Mouse (Mus musculus) intestine, embryonic 14.5 days (tissue): ENCODE measurements at regions not wholly inside any gene's neighbourhood (a gene's known extent, or its start where the extent isn't known, plus 50 kb on each side); places are given as distances from the start of the nearest gene placed in this dataset.

Experiments used
- ATAC-seq: fragments of 200-750 bp; cut with Nextera tagmentation; replicated peaks from 2 replicates; pipeline ENCODE4 v1.8.0; 2017; ENCODE audit warnings: low read depth, moderate number of reproducible peaks, moderate TSS enrichment, moderate library complexity; ENCODE audit not compliant: low FRiP score, low TSS enrichment
- DNase-seq: peaks from one replicate; pipeline ENCODE4 v3.0.0-alpha.2; 2018; ENCODE audit warnings: low spot score
- H3K27ac ChIP-seq: fragments of 300-500 bp; sonication (generic); 2 replicates; pipeline ENCODE4 v1.5.1; 2014; ENCODE audit warnings: low read depth, mild to moderate bottlenecking, control low read depth
- H3K27me3 ChIP-seq: fragments of 300-500 bp; sonication (generic); replicated peaks from 2 replicates; pipeline ENCODE4 v1.6.1; 2014; ENCODE audit warnings: low read length, control low read depth; ENCODE audit not compliant: control insufficient read depth, insufficient read depth
- H3K36me3 ChIP-seq: fragments of 300-500 bp; sonication (generic); 2 replicates; pipeline ENCODE4 v1.6.1; 2014; ENCODE audit warnings: low read length, control low read depth; ENCODE audit not compliant: control insufficient read depth, insufficient read depth
- H3K4me1 ChIP-seq: fragments of 300-500 bp; sonication (generic); replicated peaks from 2 replicates; pipeline ENCODE4 v1.6.1; 2014; ENCODE audit warnings: low read length, control low read depth, mixed read lengths; ENCODE audit not compliant: control insufficient read depth, insufficient read depth
- H3K4me2 ChIP-seq: fragments of 300-500 bp; sonication (generic); 2 replicates; pipeline ENCODE4 v1.6.1; 2014; ENCODE audit warnings: low read length
- H3K4me3 ChIP-seq: fragments of 300-500 bp; sonication (generic); 2 replicates; pipeline ENCODE4 v1.5.1; 2014; ENCODE audit warnings: low read depth, low read length, control low read depth, mixed read lengths
- H3K9ac ChIP-seq: fragments of 300-500 bp; sonication (generic); 2 replicates; pipeline ENCODE4 v1.6.1; 2014; ENCODE audit warnings: mild to moderate bottlenecking, low read length
- H3K9me3 ChIP-seq: fragments of 300-500 bp; sonication (generic); 2 replicates; pipeline ENCODE4 v1.6.1; 2016; ENCODE audit warnings: low read length, control low read depth; ENCODE audit not compliant: control insufficient read depth
- WGBS: fragments of 180-500 bp; shearing (Covaris S2); extraction: QIAGEN DNeasy Blood & Tissue Kit; methylation state at CpG from one replicate; pipeline ENCODE4 v1.1.7; 2014; 5-methylcytosine and 5-hydroxymethylcytosine counted together

DNA sequence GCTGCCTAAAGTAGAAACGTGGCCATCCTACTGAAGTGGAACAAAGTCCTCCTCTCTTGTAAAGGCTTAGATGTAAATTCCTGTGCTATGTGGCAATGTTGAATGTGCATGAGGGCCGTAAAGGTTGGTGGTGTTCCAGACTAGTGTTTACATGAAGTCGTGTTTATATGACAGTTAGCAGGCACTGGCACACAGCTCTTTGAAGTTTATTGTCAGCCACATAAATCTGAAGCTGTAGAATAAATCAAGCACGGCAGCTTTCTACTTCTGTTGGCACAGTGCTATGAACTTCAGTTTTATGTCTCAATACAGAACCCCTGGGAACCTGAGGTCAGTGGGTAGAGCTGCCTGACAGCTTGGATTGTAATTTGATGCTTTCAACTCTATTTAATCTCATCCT lies 81.1 kb upstream of the Abi3bp start:
- Histone ChIP-seq H3K4me1 (peaks cover 3% of the 10 kb centered on the region; the same call in 1 of the 2 replicates), H3K36me3 (no peaks in the 10 kb centered on the region), H3K27ac (peak overlapping the region; percentile 33; the same call in 1 of the 2 replicates), H3K27me3 (no peaks in the 10 kb centered on the region), H3K4me2 (no peak overlapping the region), H3K9ac (no peak overlapping the region), H3K4me3 (no peak overlapping the region), H3K9me3 (no peaks in the 10 kb centered on the region)
- 13% methylated on average over 4 of the region's 4 CpGs for WGBS
- ATAC-seq (0 out of 2 replicates have a peak, but pooled peaks have one; percentile 23), DNase-seq (no peak)

DNA sequence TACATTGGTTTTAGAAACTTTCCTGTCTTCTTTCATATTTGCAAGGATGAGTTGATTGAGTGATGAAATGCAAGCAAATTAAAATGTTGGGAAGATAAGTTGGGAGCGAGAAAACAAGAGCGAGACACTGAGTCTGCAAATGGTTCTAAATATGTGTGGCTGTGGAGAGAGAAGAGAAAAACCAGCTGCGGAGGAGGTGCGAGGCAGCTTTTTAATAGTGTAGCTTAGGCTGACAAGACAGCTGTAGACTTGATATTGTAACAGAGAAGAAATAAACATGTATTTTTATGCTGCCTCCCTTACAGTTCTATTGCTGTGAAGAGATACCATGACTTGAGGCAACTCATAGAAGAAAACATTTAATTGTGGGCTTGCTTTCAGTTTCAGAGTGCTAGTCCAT lies 78.1 kb upstream of the Abi3bp start:
- Histone ChIP-seq H3K9me3 (no peaks in the 10 kb centered on the region), H3K4me3 (no peak overlapping the region), H3K27ac (no peak overlapping the region), H3K9ac (no peak overlapping the region), H3K4me1 (peaks cover 3% of the 10 kb centered on the region; the same call in 1 of the 2 replicates), H3K4me2 (no peak overlapping the region), H3K27me3 (no peaks in the 10 kb centered on the region), H3K36me3 (no peaks in the 10 kb centered on the region)
- WGBS, result 93% methylated on average over 4 of the region's 4 CpGs
- DNase-seq (no peak), ATAC-seq (no peak)

DNA sequence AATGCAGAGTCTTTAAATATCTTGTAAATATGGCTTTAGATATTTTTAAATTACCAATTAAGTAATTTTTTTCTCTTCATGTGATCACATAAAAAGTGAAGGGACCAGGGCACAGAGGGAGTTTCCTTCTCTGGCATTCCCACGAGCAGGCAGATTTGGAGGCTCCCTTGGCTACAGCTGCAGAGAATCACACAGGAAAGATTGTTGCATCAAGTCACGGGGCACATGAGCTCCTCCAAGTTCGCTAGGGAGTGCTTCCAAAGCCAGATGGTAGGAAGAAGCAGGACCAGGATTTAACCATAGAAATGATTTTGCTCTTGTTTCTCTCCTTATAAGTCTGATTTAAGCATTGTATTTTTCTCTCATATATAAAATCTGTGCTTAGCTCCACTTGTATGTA lies 53.9 kb upstream of the Abi3bp start:
- ATAC-seq, result no peak
- no peak for DNase-seq
- no peak overlapping the region for H3K4me3 ChIP-seq
- H3K9ac ChIP-seq, result no peak overlapping the region
- H3K4me2 ChIP-seq, result no peak overlapping the region
- no peaks in the 10 kb centered on the region for H3K4me1 ChIP-seq
- 48% methylated on average over 3 of the region's 3 CpGs for WGBS
- no peak overlapping the region for H3K27ac ChIP-seq
- H3K27me3 ChIP-seq, result no peaks in the 10 kb centered on the region
- H3K9me3 ChIP-seq, result no peaks in the 10 kb centered on the region
- no peaks in the 10 kb centered on the region for H3K36me3 ChIP-seq
